Mouse (Mus musculus) spleen, postnatal 10 days (tissue): Measurements from ENCODE around the gene Man2a2.
A peak's percentile ranks its signal among the peaks of the same experiment; 100 is the strongest.
"Not testable (repeated sequence)": the region's sequence is repeated elsewhere in the genome, so short reads cannot be mapped to it uniquely, and the experiment has no call there.

Experiments
- DNase-seq, 2 experiments: peaks; one replicate each; pipeline ENCODE4 v3.0.0; 2021 to 2022; ENCODE audit warnings: low spot score in 2 of 2

Man2a2 gene

DNA sequence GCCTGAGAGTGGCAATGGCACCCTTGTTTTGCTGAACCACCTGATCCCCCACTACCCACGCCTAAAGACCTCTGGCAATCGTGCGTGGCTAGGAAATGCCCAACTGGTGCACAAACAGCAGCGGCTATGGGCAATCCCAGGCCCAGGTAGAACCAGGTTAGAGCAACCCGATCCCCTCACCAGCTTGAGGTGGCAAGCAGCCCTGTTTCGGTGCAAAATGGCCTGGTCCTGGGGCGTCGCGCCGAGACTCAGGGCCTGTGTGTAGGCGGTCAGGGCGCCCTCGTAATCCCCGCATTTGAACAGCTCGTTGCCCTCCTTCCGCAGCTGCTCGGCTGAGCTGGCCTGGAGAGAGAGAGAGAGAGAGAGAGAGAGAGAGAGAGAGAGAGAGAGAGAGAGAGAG lies 31.8 kb downstream of the Man2a2 start:
- peak; percentile 37 to 55 for DNase-seq

DNA sequence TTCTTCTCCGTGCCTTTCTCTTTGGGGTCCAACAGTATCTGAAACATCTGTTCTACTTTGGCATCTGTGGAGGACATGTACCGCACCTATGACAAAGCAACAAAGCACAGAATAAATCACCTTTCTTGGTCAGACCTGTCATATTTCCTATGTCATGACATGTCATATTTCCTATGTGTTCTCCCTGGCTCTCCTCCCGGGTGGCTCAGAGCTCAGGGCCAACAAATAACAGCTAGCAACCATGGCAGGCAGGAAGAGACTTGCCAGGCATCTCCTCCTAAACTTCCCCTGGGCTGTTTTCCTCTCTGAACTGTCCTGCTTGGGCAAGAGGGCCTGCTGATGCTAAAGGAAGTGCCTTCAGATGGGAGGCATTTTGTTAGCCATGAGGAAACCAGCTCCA lies 34.2 kb downstream of the Man2a2 start:
- DNase-seq, result no peak

DNA sequence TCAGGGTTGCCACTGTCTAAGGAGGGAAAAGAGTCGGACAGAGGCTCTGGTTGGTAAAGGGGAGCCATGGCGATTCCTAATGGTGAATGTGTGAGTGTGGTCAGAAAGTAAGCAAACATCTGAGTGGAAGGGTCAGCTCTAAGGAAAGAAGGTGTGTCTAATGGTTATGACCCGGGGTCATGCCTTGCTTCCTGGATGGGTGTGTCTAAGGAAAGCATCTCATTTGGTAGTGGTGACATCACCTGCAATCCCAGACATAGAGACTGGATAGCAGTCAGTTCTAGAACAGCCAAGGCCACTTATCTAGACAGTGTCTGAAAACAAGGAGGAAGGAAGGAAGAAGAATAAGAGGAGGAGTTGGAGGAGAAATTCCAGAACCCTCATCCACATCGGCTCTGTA lies 36.3 kb downstream of the Man2a2 start:
- no peak for DNase-seq

DNA sequence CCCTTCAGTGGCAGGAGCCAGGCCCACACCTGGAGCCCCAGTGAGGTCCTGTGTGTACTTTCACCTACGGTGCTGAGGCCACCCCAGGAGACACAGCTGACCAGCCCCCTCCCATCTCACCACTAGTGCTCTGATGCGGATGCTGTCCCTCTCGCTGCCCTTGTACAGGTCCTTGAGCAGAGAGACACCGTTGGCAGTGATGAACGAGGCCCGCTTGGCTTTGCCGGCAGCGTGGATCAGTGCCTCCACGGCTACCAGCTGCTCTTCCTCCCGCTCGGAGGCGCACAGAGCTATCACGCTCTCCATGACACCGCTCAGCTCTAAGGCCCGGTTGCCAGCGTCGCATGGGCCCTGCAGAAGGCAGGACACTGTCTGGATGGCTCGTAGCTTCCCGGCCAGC lies 39.7 kb downstream of the Man2a2 start:
- DNase-seq, result no peak

DNA sequence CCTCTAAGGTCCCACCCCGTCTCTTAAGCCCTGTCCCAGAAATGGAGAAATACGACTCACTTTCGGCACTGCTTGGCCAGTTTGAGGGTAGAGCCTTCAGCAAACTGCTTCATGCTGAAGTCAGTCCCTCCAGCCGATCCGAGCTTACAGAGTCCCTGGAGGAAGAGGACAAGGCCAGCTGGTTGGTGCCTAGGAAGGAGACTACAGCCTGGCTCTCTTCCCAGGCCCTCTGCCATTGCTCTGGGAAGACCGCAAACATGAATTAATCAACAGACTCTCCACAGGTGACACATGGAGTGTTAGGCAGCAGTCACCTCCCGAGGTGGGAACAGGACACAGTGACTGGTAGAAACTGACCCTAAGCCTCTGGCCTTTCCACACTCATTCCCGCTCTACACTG lies 40.9 kb downstream of the Man2a2 start:
- no peak for DNase-seq

DNA sequence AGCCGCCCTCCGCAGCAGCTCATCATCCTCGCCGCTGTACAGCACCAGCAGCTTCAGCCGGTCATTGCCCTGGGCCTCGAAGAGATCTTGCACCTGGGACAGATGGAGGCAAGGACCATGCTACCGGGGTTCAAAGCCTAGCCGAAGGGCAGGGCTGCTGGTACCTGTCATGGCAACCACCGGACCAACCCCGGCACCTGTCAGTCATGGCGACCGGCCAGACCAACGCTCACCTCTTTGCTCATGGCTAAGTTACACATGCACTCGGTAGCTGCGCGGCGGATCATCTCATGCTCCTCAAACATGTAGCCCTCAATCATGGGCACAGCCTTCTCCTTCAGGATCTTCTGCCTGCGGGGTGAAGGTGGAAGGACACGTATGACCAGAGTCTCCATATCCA lies 45.1 kb downstream of the Man2a2 start:
- no peak for DNase-seq

DNA sequence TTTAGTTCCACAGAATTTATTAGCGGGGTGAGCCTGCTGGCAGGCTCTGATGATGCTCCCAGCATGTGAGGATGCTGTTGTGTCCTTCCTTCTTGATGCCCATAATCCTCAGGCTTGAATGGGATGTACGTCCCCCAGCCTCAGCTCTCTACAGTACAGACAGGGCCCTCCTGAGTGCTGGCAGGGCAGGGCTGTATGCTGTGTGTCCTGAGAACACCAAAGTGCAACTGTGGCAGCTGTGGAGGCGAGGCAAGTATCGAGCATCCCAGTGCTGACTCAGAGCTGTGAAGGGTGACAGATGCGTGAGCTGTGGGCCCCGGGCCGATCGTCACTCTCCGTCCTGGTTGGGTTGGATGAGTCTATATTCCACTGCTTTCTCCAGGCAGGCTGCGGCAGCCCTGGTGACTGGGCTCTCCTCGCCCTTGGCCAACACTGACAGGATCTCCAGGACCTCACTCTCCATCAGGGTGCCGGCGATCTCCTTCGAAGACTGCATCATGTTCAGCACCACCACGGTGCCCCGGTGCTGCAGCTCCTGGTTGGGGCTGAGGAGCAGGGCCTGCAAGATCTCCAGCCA lies 45.8 kb downstream of the Man2a2 start:
- DNase-seq, result no peak

DNA sequence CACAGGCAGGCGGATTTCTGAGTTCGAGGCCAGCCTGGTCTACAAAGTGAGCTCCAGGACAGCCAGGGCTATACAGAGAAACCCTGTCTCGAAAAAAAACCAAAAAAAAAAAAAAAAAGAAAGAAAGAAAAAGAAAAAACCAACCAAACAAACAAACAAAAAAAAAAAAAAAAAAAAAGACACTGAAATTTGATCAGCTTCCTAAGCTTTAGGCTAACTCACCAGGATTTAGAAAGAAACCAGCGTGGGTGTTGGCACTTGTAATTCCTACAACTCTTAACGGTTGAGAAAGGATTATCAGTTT lies 46.4 kb downstream of the Man2a2 start:
- not testable (repeated sequence) for DNase-seq

DNA sequence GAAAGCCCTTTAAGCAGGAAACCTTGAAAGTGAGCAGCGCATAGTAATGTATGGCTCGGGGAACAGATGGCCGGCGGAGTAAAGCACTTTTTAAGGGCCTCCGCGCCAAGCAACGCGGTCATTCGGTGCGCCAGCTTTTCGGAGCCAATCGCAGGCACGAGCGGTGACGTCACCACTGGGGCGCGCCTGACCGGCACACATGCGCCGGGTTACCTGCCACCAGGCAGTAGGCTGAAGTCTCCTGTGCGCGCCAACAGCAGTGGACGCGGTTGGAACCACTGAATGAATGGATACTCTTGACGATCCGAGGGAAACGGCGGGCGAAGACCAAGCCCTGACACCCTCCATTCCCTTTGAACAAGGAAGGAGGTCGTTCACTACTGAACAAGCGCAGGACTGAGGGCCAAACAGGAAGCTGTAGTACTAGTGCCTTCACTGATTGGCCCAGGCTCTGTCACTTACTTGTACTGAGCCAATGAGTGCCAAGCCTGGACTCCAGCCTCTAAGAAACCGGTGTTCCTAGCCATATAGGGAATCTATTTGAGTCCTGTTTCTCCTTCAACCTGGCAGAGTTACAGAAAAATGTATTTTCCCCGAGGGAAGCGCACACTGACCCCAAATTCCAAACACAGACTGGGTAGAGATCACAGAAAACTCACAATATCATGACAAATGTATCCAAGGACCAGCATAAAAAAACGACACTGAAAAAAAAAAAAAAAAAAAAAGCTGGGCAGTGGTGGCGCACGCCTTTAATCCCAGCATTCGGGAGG lies 46.9 kb downstream of the Man2a2 start, which contains the start of gene Rccd1:
Gene Rccd1 (minus strand): TSS at position 412 of the 773 bp plus-strand sequence.
- peak; percentile 95 to 97 for DNase-seq

DNA sequence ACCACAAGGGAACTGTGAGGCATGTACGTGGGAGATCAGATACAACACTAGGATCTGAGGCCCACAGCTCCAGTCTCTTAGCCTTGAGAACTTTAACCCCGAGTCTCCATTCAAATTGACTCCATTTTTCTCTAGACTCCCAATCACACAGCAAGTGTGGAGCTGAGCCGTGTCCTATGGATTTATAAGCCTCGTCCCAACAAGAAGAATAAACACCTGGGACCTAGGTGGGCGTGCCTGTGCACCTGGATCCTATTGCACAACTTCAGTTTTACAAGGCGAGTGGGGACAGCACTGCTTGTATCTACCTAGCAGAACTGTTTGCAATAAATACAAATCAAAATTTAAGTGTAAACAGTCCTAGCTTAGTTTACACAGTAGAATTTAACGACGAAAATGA lies 47.8 kb downstream of the Man2a2 start:
- no peak for DNase-seq

DNA sequence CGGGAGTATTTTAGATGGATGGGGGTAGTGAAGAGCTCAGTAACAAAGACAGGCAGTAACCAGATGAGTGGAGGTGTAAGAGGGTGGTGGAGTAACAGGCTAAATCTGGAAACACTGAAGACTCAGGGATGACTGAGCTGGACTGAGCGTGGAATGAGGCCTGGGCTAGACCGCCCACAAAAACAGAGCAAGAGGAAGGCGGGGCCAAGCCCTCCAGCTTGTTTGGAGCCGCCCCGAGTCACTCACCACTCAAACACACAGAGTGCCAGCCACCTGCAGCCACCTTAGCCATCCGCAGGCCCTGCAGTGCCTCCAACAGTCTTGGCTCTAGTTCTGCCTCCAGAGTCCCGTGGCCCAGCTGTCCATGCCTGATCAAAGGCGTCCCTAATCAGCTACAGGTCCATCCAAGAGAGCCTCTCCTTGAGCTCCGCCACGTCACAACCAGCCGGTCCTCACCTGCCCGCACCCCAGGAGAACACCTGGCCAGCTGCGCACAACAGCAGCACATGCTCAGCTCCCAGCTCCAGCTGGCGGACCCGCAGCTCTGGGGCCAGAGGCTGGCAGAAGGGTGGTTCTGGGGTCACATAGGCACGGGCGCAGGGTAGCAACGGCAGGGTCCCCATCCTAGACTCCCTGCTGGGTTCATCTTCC lies 51.2 kb downstream of the Man2a2 start:
- DNase-seq, result no peak

DNA sequence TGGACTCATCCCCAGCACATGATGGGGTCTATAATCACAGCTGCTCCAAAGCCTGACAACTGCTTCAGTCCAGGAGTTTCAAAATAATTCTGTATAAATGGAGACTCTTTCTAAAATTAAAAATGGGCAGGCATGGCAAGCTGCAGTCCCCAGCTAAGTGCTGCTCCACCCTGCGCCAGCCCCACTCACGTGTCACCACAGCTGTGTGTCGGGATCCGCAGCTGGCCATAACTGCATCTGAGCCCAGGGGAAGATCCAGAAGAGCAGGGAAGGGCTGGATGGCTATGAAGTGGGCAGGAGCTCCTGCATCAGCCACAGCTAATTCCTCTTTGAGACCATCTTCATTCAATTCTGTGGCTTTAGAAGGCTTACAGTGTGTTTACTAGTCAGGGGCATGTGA lies 52.5 kb downstream of the Man2a2 start:
- no peak for DNase-seq

DNA sequence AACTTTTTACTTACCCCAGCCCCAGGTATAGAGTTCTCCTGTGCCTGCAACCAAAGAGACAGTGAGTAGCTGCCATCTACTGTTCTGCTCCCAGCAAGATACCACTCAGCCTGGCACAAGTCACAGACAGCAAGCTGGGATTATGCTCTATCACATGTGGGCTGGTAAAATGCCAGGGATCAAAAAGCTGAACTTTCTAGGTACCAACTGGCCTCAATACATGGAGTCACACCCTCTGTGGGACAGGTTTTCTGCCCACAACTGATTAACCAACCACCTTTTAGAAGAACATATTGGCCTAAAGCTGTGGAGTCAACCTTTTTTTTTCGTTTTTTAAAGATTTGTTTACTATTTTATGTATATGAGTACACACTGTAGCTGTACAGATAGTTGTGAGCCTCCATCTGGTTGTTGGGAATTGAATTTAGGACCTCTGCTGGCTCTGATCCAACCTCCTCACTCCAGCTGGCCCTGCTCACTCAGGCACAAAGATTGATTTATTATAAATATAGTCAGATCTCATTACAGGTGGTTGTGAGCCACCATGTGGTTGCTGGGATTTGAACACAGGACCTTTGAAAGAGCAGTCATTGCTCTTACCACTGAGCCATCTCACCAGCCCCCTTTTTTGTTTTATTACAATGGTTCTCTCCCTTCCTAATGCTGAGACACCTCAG lies 53.6 kb downstream of the Man2a2 start:
- DNase-seq, result no peak

DNA sequence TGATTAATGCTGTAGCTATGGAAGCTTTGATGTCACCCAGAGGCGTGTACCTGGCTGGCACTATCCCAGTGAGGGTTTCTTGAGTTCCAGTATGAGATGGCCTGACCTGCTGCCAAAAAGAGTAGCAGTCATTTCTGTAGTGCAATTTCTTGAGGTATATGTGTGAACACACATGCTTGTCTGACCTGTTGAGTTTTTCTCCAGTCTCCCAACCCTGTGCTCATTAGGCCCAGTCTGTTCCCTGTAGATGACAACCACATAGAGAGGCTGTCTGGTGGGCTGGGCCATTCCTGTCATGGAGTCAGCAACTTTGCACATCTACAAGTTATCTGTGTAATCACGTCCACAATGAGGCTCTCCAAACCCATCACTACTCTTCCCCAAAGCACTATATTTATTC lies 55.4 kb downstream of the Man2a2 start:
- DNase-seq, result no peak

DNA sequence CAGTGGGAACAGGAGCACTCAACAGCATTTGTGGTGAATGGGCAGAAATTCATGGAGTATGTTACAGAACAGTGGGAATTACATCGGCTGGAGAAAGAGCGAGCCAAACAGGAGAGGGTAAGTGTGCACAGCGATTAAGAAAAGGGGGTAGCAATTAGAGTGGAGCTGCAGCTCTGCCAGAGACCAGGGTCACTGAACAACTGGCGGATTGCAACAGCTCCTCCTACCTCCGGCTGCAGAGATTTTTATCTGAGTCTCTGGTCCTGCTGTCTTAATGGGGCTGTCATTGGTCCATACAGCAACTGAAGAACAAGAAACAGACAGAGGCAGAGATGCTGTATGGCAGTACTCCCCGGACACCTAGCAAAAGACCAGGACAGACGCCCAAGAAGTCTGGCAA lies 60.4 kb downstream of the Man2a2 start:
- no peak for DNase-seq

DNA sequence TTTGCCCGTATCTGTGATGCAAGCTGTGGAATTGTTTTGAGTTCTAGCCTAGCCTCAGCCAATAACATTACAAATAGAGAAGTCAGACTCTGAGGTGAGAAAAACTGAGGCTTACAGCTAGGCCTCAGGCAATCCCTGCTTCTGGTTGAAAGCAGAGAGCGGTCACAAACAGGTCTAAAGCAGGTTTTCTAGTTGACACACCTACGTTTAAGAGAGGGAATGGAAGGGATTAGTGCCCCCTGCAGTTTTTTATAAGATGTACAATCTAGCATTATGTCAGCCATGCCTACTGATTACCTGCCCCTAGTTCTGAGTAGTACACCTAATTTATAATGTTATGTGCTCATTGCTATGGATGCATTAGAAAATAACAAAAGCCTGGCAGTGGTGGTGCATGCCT lies 63.4 kb downstream of the Man2a2 start:
- no peak for DNase-seq

DNA sequence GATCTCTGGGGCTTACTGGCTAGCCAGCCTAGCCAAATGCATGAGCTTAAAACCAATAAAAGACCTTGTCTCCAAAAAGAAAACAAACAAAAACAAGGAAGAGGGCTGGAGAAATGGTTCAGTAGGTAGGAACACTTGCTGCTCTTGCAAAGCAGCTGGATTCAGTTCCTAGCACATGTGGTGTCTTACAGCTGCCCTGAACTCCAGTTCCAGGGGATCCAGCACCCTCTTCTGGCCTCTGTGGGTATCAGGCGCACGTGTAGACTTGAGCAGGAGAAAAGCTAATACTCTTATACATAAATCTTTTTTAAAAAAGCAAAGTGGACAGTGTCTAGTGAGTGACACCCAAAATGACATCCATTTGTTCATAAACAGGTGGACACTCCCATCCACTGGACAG lies 69.7 kb downstream of the Man2a2 start:
- DNase-seq, result peak in 1 of 2 experiments; percentile 33

DNA sequence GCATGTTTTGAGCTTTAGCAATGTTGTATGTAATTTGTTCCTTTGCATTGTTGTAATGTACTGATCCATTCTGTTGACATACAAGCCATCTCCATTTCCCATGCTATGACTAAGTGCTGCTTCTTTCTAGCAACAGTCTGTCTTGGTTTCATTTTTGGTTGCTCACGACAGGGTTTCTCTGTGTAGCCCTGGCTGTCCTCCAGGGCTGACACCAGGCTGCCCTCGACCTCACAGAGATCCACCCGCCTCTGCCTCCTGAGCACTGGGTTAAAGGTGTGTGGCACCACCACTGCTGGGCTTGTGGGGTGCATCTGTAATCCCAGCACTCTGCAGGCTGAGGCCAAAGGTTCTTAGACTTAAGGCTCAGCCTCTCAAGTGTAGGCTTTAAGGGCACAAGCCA lies 71.6 kb downstream of the Man2a2 start:
- no peak for DNase-seq
